Mouse (Mus musculus): Measurements from ENCODE around the gene Mrpl38. TPM values are rescaled to one million over a fixed set of nuclear protein-coding genes. Genes with fewer than 3 reads are reported as not detected.

The Mrpl38 gene
- total RNA-seq (2023), result 10 to 100 TPM; 15.6 to 17.3 TPM

GRCm38 (mm10) chr11:116138468-116139138 is at the start of gene Mrpl38:
TSS of gene Mrpl38 (minus strand) at chr11:116138868.

GRCm38 (mm10) chr11:116167884-116168439 is 29.3 kb upstream of the Mrpl38 start, which contains the start of gene Fbf1:
TSS of gene Fbf1 (minus strand) at chr11:116168166.

DNA sequence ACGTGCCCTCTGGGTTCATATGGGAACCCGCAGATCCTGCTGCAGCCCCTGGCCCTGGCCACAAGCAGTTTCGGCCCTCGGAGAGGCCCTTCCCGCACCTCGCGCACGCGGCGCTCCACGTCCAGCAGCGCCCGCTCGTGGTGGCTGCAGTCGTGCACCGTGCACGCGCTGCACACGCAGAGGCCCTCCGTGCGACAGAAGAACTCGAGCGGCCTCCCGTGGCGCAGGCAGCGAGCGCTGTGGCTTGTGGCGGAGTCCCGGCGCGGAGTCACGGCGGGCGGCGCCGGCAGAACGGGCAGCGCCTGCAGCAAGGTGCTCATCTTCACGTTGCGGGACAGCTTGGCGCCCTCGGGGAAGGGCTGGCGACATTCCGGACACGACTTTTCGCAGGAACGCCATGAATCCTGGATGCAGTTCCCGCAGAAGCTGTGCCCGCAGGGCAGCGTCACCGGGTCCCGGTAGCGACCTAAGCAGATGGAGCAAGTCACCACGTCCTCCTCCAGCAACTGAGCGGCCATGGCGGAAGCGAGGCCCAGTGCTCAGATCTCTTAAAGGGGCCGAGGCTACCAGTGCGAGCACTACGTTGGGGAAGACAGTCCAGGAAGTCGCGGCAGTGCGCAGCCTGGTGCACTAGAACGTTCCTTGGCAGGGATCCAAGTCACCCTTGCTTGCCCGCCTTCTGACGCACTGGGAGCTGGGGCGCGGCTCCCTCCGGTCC is 8.0 kb downstream of the Mrpl38 start, which contains the start of gene Trim65:
Gene Trim65 (minus strand): TSS at position 641 of the 718 bp plus-strand sequence.

GRCm38 (mm10) chr11:116127156-116127980 is 11.3 kb downstream of the Mrpl38 start, which contains the start of gene Trim47:
TSS of gene Trim47 (minus strand) at chr11:116127210.

GRCm38 (mm10) chr11:116086258-116087193 is 52.1 kb downstream of the Mrpl38 start, which contains the start of gene Wbp2:
TSS of gene Wbp2 (minus strand) at chr11:116086995.

Other genes starting within 250 kb of the Mrpl38 start
- gene Smim5, start 238.9 kb downstream of the Mrpl38 start, total RNA-seq (2023), result 10 to 100 TPM; 62.1 to 64.5 TPM
- 1 to 10 TPM; 6.0 to 6.3 TPM for gene Smim6, start 226.9 kb downstream of the Mrpl38 start, total RNA-seq (2023)
- gene Sap30bp, start 205.6 kb downstream of the Mrpl38 start, total RNA-seq (2023), result 10 to 100 TPM; 24.2 to 28.0 TPM
- gene Recql5, start 205.4 kb downstream of the Mrpl38 start, total RNA-seq (2023), result 10 to 100 TPM; 26.4 to 28.9 TPM
- under 1 TPM; 0.07 to 0.09 TPM for gene Itgb4, start 164.2 kb downstream of the Mrpl38 start, total RNA-seq (2023)
- gene Galk1, start 126.1 kb downstream of the Mrpl38 start, total RNA-seq (2023), result 1 to 10 TPM; 7.2 to 7.7 TPM
- gene H3f3b, start 110.9 kb downstream of the Mrpl38 start, total RNA-seq (2023), result 1,000 to 10,000 TPM; 3,921 to 4,178 TPM
- gene Unk, start 108.5 kb downstream of the Mrpl38 start, total RNA-seq (2023), result 10 to 100 TPM; 20.9 to 23.4 TPM
- gene Unc13d, start 60.9 kb downstream of the Mrpl38 start, total RNA-seq (2023), result 10 to 100 TPM; 87.3 to 94.0 TPM
- 100 to 1,000 TPM; 124 to 141 TPM for gene Wbp2, start 51.9 kb downstream of the Mrpl38 start, total RNA-seq (2023)
- gene Trim47, start 11.7 kb downstream of the Mrpl38 start, total RNA-seq (2023), result under 1 TPM; 0.35 to 0.77 TPM
- 1 to 10 TPM; 6.7 to 8.8 TPM for gene Trim65, start 7.7 kb downstream of the Mrpl38 start, total RNA-seq (2023)
- 1 to 10 TPM; 6.0 to 9.4 TPM for gene Fbf1, start 29.3 kb upstream of the Mrpl38 start, total RNA-seq (2023)
- gene Ten1, start 60.0 kb upstream of the Mrpl38 start, total RNA-seq (2023), result 10 to 100 TPM; 24.6 to 28.1 TPM
- gene Acox1, start 60.2 kb upstream of the Mrpl38 start, total RNA-seq (2023), result 10 to 100 TPM; 25.9 to 28.7 TPM
- not detected for gene Evpl, start 99.2 kb upstream of the Mrpl38 start, total RNA-seq (2023)
- gene Srp68, start 135.3 kb upstream of the Mrpl38 start, total RNA-seq (2023), result 10 to 100 TPM; 36.8 to 39.4 TPM
- gene Galr2, start 142.1 kb upstream of the Mrpl38 start, total RNA-seq (2023), result not detected
- gene Exoc7, start 168.4 kb upstream of the Mrpl38 start, total RNA-seq (2023), result 10 to 100 TPM; 37.1 to 42.5 TPM
- under 1 TPM in 1 of 2 experiments, not detected in 1; 0.22 TPM for gene Foxj1, start 196.5 kb upstream of the Mrpl38 start, total RNA-seq (2023)

Data from neutrophil, adult 83 days (primary cell).